Mouse (Mus musculus): ENCODE measurements around the gene Ggnbp2. TPM values are rescaled to one million over a fixed set of nuclear protein-coding genes. Genes with fewer than 3 reads are reported as not detected.

Gene Ggnbp2
- polyA plus RNA-seq, 1 experiment from 2014 or later, result 71.0 TPM

Small RNA genes lying within 50 kb of the gene (microRNA-seq; reads per million reads assigned to microRNA genes)
- gene Gm23564, result not detected

Other genes starting within 250 kb of the Ggnbp2 start
- gene Mrm1, start 51.3 kb downstream of the Ggnbp2 start, polyA plus RNA-seq (2015; fragmentation: Nextera tagmentation; extraction: Ambion mirVana), result 8.4 and 8.5 TPM in 2 replicates
- gene Dhrs11, start 41.8 kb downstream of the Ggnbp2 start, polyA plus RNA-seq (2015; fragmentation: Nextera tagmentation; extraction: Ambion mirVana), result 13.1 and 13.2 TPM in 2 replicates
- gene Myo19, start 9.3 kb upstream of the Ggnbp2 start, polyA plus RNA-seq (2015; fragmentation: Nextera tagmentation; extraction: Ambion mirVana), result 9.5 and 9.7 TPM in 2 replicates
- gene Pigw, start 9.5 kb upstream of the Ggnbp2 start, polyA plus RNA-seq (2015; fragmentation: Nextera tagmentation; extraction: Ambion mirVana), result 2.4 and 2.6 TPM in 2 replicates
- 61.8 and 68.3 TPM in 2 replicates for gene Znhit3, start 45.5 kb upstream of the Ggnbp2 start, polyA plus RNA-seq (2015; fragmentation: Nextera tagmentation; extraction: Ambion mirVana)
- gene Car4, start 87.0 kb upstream of the Ggnbp2 start, polyA plus RNA-seq (2015; fragmentation: Nextera tagmentation; extraction: Ambion mirVana), result 0.23 and 0.26 TPM in 2 replicates